Mouse (Mus musculus) limb, embryonic 14.5 days (tissue): ENCODE data around the gene Wfdc1. TPM values are rescaled to one million over a fixed set of nuclear protein-coding genes. Genes with fewer than 3 reads are reported as not detected.

Experiments used
- ATAC-seq: fragments of 200-750 bp; cut with Nextera tagmentation; 2 replicates; pipeline ENCODE4 v1.8.0; 2017; ENCODE audit warnings: low read depth, moderate number of reproducible peaks, moderate TSS enrichment; ENCODE audit not compliant: low FRiP score
- DNase-seq: peaks from one replicate; pipeline ENCODE4 v3.0.0-alpha.2; 2015; ENCODE audit warnings: low spot score
- H3K27ac ChIP-seq: fragments of 300-500 bp; sonication (generic); replicated peaks from 2 replicates; pipeline ENCODE4 v1.5.1; 2014; ENCODE audit warnings: low read depth, mild to moderate bottlenecking, low read length, moderate library complexity, mixed read lengths
- H3K27me3 ChIP-seq: fragments of 300-500 bp; sonication (generic); 2 replicates; pipeline ENCODE4 v1.6.1; 2014; ENCODE audit warnings: low read length, mixed read lengths; ENCODE audit not compliant: control insufficient read depth, insufficient read depth
- H3K36me3 ChIP-seq: fragments of 300-500 bp; sonication (generic); 2 replicates; pipeline ENCODE4 v1.6.1; 2014; ENCODE audit warnings: mild to moderate bottlenecking, low read length, moderate library complexity, mixed read lengths; ENCODE audit not compliant: control insufficient read depth, insufficient read depth
- H3K4me1 ChIP-seq: fragments of 300-500 bp; sonication (generic); 2 replicates; pipeline ENCODE4 v1.6.1; 2014; ENCODE audit warnings: antibody characterized with exemption, low read length, mixed read lengths; ENCODE audit not compliant: control insufficient read depth, insufficient read depth
- H3K4me2 ChIP-seq: fragments of 300-500 bp; sonication (generic); replicated peaks from 2 replicates; pipeline ENCODE4 v1.6.1; 2014; ENCODE audit warnings: low read depth, mild to moderate bottlenecking, low read length, moderate library complexity; ENCODE audit not compliant: severe bottlenecking
- H3K4me3 ChIP-seq: fragments of 300-500 bp; sonication (generic); replicated peaks from 2 replicates; pipeline ENCODE4 v1.5.1; 2014; ENCODE audit warnings: low read length
- H3K9ac ChIP-seq: fragments of 300-500 bp; sonication (generic); 2 replicates; pipeline ENCODE4 v1.6.1; 2014; ENCODE audit warnings: mild to moderate bottlenecking, low read depth, low read length, moderate library complexity; ENCODE audit not compliant: severe bottlenecking
- H3K9me3 ChIP-seq: fragments of 300-500 bp; sonication (generic); 2 replicates; pipeline ENCODE4 v1.6.1; 2016; ENCODE audit warnings: low read length; ENCODE audit not compliant: control insufficient read depth
- POLR2A ChIP-seq: fragments of 200-500 bp; IDR thresholded peaks from 2 replicates; pipeline ENCODE4 v1.8.0; 2012; ENCODE audit warnings: inconsistent platforms, mild to moderate bottlenecking, moderate library complexity, borderline replicate concordance; ENCODE audit not compliant: insufficient read depth, insufficient read length; ENCODE audit errors: extremely low read depth
- WGBS: fragments of 180-500 bp; shearing (Covaris S2); extraction: QIAGEN DNeasy Blood & Tissue Kit; methylation state at CpG from one replicate; pipeline ENCODE4 v1.1.7; 2014; 5-methylcytosine and 5-hydroxymethylcytosine counted together
- polyA plus RNA-seq, 2 experiments: library from polyadenylated mRNA; depleted of rRNA in 1 of 2; stranded (reverse) in 1 of 2; unstranded in 1 of 2; fragments of >200 nt; fragmentation: Nextera tagmentation in 1 of 2; extraction: Ambion mirVana in 1 of 2; gene quantifications; 2 replicates each; pipeline versions ENCODE4 v1.2.1 to v1.2.3; 2012 to 2014

Wfdc1 gene
- polyA plus RNA-seq, 2 experiments: 0.80 to 0.91 TPM

GRCm38 (mm10) chr8:119637381-119637780, 28.8 kb upstream of the Wfdc1 start:
- DNase-seq (no peak), ATAC-seq (no peak)
- Histone ChIP-seq H3K4me2 (no peak overlapping the region), H3K9ac (no peak overlapping the region), H3K27me3 (peaks cover 14% of the 10 kb centered on the region; the same call in 1 of the 2 replicates), H3K4me3 (no peak overlapping the region), H3K4me1 (peaks cover 4% of the 10 kb centered on the region; the same call in 1 of the 2 replicates), H3K27ac (no peak overlapping the region), H3K9me3 (no peaks in the 10 kb centered on the region), H3K36me3 (no peaks in the 10 kb centered on the region)
- TF ChIP-seq POLR2A: no peak
- WGBS: 77% methylated on average over 4 of the region's 4 CpGs

- TF ChIP-seq POLR2A: no peak
- Histone ChIP-seq H3K4me3 (no peak overlapping the region), H3K27ac (no peak overlapping the region), H3K9ac (no peak overlapping the region), H3K9me3 (no peaks in the 10 kb centered on the region), H3K27me3 (peaks cover 9% of the 10 kb centered on the region; the same call in 1 of the 2 replicates), H3K4me1 (peaks cover 4% of the 10 kb centered on the region; the same call in 1 of the 2 replicates), H3K36me3 (no peaks in the 10 kb centered on the region), H3K4me2 (no peak overlapping the region)
- DNase-seq (no peak), ATAC-seq (no peak)
- WGBS: 86% methylated on average over 6 of the region's 6 CpGs
Measured at GRCm38 (mm10) chr8:119638261-119638660, 27.9 kb upstream of the Wfdc1 start.

GRCm38 (mm10) chr8:119639798-119640197, 26.4 kb upstream of the Wfdc1 start:
- ATAC-seq (no peak), DNase-seq (no peak)
- WGBS: 30% methylated on average over 7 of the region's 7 CpGs
- Histone ChIP-seq H3K9me3 (no peaks in the 10 kb centered on the region), H3K27me3 (no peaks in the 10 kb centered on the region), H3K27ac (no peak overlapping the region), H3K4me2 (no peak overlapping the region), H3K36me3 (no peaks in the 10 kb centered on the region), H3K4me3 (no peak overlapping the region), H3K4me1 (peaks cover 4% of the 10 kb centered on the region; the same call in 1 of the 2 replicates), H3K9ac (no peak overlapping the region)
- TF ChIP-seq POLR2A: no peak

- H3K9ac ChIP-seq: no peak overlapping the region
- TF ChIP-seq POLR2A: no peak
- H3K4me3 ChIP-seq: no peak overlapping the region
- H3K9me3 ChIP-seq: no peaks in the 10 kb centered on the region
- H3K4me2 ChIP-seq: no peak overlapping the region
- H3K36me3 ChIP-seq: no peaks in the 10 kb centered on the region
- ATAC-seq (no peak), DNase-seq (no peak)
- H3K4me1 ChIP-seq: no peaks in the 10 kb centered on the region
- H3K27ac ChIP-seq: no peak overlapping the region
- H3K27me3 ChIP-seq: no peaks in the 10 kb centered on the region
- WGBS: 87% methylated on average over 5 of the region's 5 CpGs
Measured at GRCm38 (mm10) chr8:119641058-119641457, 25.1 kb upstream of the Wfdc1 start.

GRCm38 (mm10) chr8:119642960-119643359, 23.2 kb upstream of the Wfdc1 start:
- H3K27ac ChIP-seq: no peak overlapping the region
- H3K4me1 ChIP-seq: no peaks in the 10 kb centered on the region
- 88% methylated on average over 1 of the region's 1 CpGs for WGBS
- H3K4me2 ChIP-seq: no peak overlapping the region
- DNase-seq: no peak
- no peaks in the 10 kb centered on the region for H3K9me3 ChIP-seq
- TF ChIP-seq POLR2A: no peak
- no peak for ATAC-seq
- H3K4me3 ChIP-seq: no peak overlapping the region
- H3K36me3 ChIP-seq: no peaks in the 10 kb centered on the region
- H3K9ac ChIP-seq: no peak overlapping the region
- no peaks in the 10 kb centered on the region for H3K27me3 ChIP-seq
